Mouse (Mus musculus) limb, embryonic 10.5 days (tissue): ENCODE measurements at regions not wholly inside any gene's neighbourhood (a gene's known extent, or its start where the extent isn't known, plus 50 kb on each side); places are given as distances from the start of the nearest gene placed in this dataset.

Experiments
- DNase-seq: peaks from one replicate; pipeline ENCODE4 v3.0.0-alpha.2; 2017; ENCODE audit warnings: low spot score
- H3K27ac ChIP-seq: fragments of 300-500 bp; sonication (generic); 2 replicates; pipeline ENCODE4 v1.5.1; 2016; ENCODE audit warnings: mild to moderate bottlenecking
- H3K27me3 ChIP-seq: fragments of 300-500 bp; sonication (generic); 2 replicates; pipeline ENCODE4 v1.6.1; 2016; ENCODE audit warnings: low read depth, mild to moderate bottlenecking; ENCODE audit not compliant: poor library complexity, severe bottlenecking
- H3K36me3 ChIP-seq: fragments of 300-500 bp; sonication (generic); 2 replicates; pipeline ENCODE4 v1.6.1; 2016; ENCODE audit warnings: mild to moderate bottlenecking, moderate library complexity
- H3K4me1 ChIP-seq: fragments of 300-500 bp; sonication (generic); 2 replicates; pipeline ENCODE4 v1.6.1; 2016
- H3K4me3 ChIP-seq: fragments of 300-500 bp; sonication (generic); 2 replicates; pipeline ENCODE4 v1.5.1; 2016; ENCODE audit warnings: mild to moderate bottlenecking, moderate library complexity
- H3K9me3 ChIP-seq: fragments of 300-500 bp; sonication (generic); replicated peaks from 2 replicates; pipeline ENCODE4 v1.6.1; 2016; ENCODE audit warnings: mild to moderate bottlenecking
- WGBS: fragments of 180-500 bp; shearing (Covaris S2); methylation state at CpG from one replicate; pipeline ENCODE4 v1.1.7; 2016; 5-methylcytosine and 5-hydroxymethylcytosine counted together

DNA sequence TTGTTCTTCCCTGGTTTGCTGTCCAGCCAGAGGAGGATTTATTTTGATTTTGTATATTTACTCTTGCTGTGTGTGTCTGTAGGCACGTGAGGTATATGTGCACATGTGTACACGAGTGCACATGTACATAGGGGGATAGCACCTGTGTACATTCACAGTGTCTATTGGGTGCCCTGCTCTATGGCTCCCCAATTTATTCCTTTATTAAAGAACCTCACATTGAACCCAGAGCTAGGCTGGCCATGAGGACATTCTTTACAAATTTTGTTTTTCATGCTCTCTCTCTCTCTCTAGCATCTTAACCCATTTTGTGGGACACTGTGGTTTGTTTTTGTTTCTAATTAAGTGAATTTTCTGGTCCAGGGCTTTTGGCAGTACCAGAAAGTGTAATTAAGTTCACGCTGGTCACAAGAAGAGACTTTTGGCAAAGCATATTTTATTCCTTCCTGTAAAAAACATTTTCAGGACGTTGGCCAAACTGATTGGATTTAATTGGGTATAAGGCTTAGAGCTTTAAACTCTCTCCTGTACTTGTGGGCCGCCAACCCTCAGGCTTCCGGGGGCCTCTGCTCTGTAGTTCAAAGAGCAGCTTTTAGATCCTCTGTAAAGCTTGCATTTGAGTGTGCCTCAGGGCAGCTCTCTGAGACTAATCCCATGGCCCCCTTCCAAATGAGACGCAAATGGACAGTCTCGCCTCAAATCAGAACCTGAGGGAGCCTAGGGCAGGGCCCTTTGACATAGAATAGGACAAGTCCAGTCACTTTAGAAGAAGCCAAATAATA is 365.9 kb downstream of the Sox11 start:
- Histone ChIP-seq H3K36me3 (no peaks in the 10 kb centered on the region), H3K9me3 (no peaks in the 10 kb centered on the region), H3K4me1 (peaks cover 29% of the 10 kb centered on the region), H3K27ac (peak overlapping the region; percentile 42; the same call in 1 of the 2 replicates), H3K27me3 (no peaks in the 10 kb centered on the region), H3K4me3 (no peak overlapping the region)
- DNase-seq, result no peak
- 48% methylated on average over 8 of the region's 8 CpGs for WGBS

- Histone ChIP-seq H3K36me3 (no peaks in the 10 kb centered on the region), H3K27ac (0 out of 2 replicates have a peak overlapping the region, but pooled peaks have one; percentile 5), H3K4me1 (peaks cover 30% of the 10 kb centered on the region), H3K9me3 (no peaks in the 10 kb centered on the region), H3K27me3 (no peaks in the 10 kb centered on the region), H3K4me3 (no peak overlapping the region)
- WGBS, result 30% methylated on average over 4 of the region's 4 CpGs
- DNase-seq, result no peak
Measured at GRCm38 (mm10) chr12:26972495-26973113, 369.8 kb downstream of the Sox11 start.

GRCm38 (mm10) chr12:26967018-26967737 is 375.2 kb downstream of the Sox11 start:
- Histone ChIP-seq H3K4me3 (no peak overlapping the region), H3K9me3 (no peaks in the 10 kb centered on the region), H3K36me3 (no peaks in the 10 kb centered on the region), H3K27ac (peak overlapping the region; percentile 30; the same call in 1 of the 2 replicates), H3K4me1 (peaks cover 25% of the 10 kb centered on the region), H3K27me3 (no peaks in the 10 kb centered on the region)
- DNase-seq, result no peak
- 79% methylated on average over 16 of the region's 16 CpGs for WGBS

- H3K36me3 ChIP-seq, result no peaks in the 10 kb centered on the region
- no peaks in the 10 kb centered on the region for H3K27me3 ChIP-seq
- no peak overlapping the region for H3K4me3 ChIP-seq
- H3K27ac ChIP-seq, result no peak overlapping the region; the same call in 1 of the 2 replicates
- DNase-seq, result no peak
- no peaks in the 10 kb centered on the region for H3K9me3 ChIP-seq
- peaks cover 25% of the 10 kb centered on the region for H3K4me1 ChIP-seq
Measured at GRCm38 (mm10) chr12:26963917-26964316, 378.5 kb downstream of the Sox11 start.

GRCm38 (mm10) chr12:26939831-26940230 is 402.5 kb downstream of the Sox11 start:
- no peaks in the 10 kb centered on the region for H3K27me3 ChIP-seq
- no peaks in the 10 kb centered on the region for H3K36me3 ChIP-seq
- no peak for DNase-seq
- no peaks in the 10 kb centered on the region for H3K9me3 ChIP-seq
- no peak overlapping the region for H3K27ac ChIP-seq
- H3K4me1 ChIP-seq, result peaks cover 20% of the 10 kb centered on the region
- WGBS, result 18% methylated on average over 2 of the region's 2 CpGs
- H3K4me3 ChIP-seq, result no peak overlapping the region

- no peaks in the 10 kb centered on the region for H3K27me3 ChIP-seq
- no peak overlapping the region for H3K4me3 ChIP-seq
- no peaks in the 10 kb centered on the region for H3K36me3 ChIP-seq
- no peak for DNase-seq
- whole genome bisulfite sequencing, result 83% methylated on average over 3 of the region's 3 CpGs
- no peak overlapping the region for H3K27ac ChIP-seq
- H3K4me1 ChIP-seq, result peaks cover 20% of the 10 kb centered on the region
- no peaks in the 10 kb centered on the region for H3K9me3 ChIP-seq
Measured at GRCm38 (mm10) chr12:26937836-26938235, 404.5 kb downstream of the Sox11 start.

- no peak for DNase-seq
- Histone ChIP-seq H3K9me3 (no peaks in the 10 kb centered on the region), H3K4me1 (peaks cover 20% of the 10 kb centered on the region), H3K27ac (no peak overlapping the region), H3K27me3 (no peaks in the 10 kb centered on the region), H3K4me3 (no peak overlapping the region), H3K36me3 (no peaks in the 10 kb centered on the region)
- WGBS, result 50% methylated on average over 5 of the region's 5 CpGs
Measured at GRCm38 (mm10) chr12:26936696-26937458, 405.5 kb downstream of the Sox11 start.

- no peak for DNase-seq
- WGBS, result 64% methylated on average over 7 of the region's 7 CpGs
- no peak overlapping the region for H3K27ac ChIP-seq
- no peaks in the 10 kb centered on the region for H3K9me3 ChIP-seq
- H3K36me3 ChIP-seq, result no peaks in the 10 kb centered on the region
- no peak overlapping the region for H3K4me3 ChIP-seq
- no peaks in the 10 kb centered on the region for H3K27me3 ChIP-seq
- H3K4me1 ChIP-seq, result peaks cover 20% of the 10 kb centered on the region
Measured at GRCm38 (mm10) chr12:26930155-26930867, 412.1 kb downstream of the Sox11 start.

- Histone ChIP-seq H3K4me1 (peaks cover 13% of the 10 kb centered on the region), H3K4me3 (no peak overlapping the region), H3K27me3 (no peaks in the 10 kb centered on the region), H3K9me3 (no peaks in the 10 kb centered on the region), H3K27ac (no peak overlapping the region), H3K36me3 (no peaks in the 10 kb centered on the region)
- 93% methylated on average over 1 of the region's 1 CpGs for WGBS
- DNase-seq, result no peak
Measured at GRCm38 (mm10) chr12:26906126-26906525, 436.2 kb downstream of the Sox11 start.

DNA sequence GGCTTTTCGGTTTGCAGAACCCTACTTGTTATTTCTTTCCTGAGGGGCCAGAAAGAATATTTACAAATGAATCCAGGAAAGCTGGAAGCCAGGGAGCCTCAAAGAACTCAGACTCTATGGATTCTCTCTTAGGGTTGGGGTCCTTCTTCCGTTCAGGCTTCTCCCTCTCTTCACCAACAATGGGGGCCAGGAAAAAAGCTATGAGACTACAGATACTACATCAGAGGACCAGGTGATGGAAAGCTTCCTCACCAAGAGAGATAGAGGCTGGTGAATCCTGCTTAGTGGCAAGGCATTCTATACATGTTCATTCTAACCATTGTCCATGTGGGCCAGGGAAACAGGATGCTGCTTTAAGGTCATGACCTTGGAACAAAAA is 434.9 kb downstream of the Cmpk2 start:
- DNase-seq, result no peak
- H3K36me3 ChIP-seq, result no peaks in the 10 kb centered on the region
- H3K27me3 ChIP-seq, result no peaks in the 10 kb centered on the region
- WGBS, result 42% methylated on average over 2 of the region's 2 CpGs
- H3K9me3 ChIP-seq, result no peaks in the 10 kb centered on the region
- H3K27ac ChIP-seq, result no peak overlapping the region
- H3K4me1 ChIP-seq, result peaks cover 13% of the 10 kb centered on the region
- H3K4me3 ChIP-seq, result no peak overlapping the region

GRCm38 (mm10) chr12:26903073-26903893 is 434.3 kb downstream of the Cmpk2 start:
- no peaks in the 10 kb centered on the region for H3K36me3 ChIP-seq
- H3K4me1 ChIP-seq, result peaks cover 13% of the 10 kb centered on the region
- peak; percentile 35 for DNase-seq
- 39% methylated on average over 23 of the region's 23 CpGs for WGBS
- peak overlapping the region; percentile 23 for H3K4me3 ChIP-seq
- no peaks in the 10 kb centered on the region for H3K9me3 ChIP-seq
- H3K27ac ChIP-seq, result peak overlapping the region; percentile 17; the same call in 1 of the 2 replicates
- no peaks in the 10 kb centered on the region for H3K27me3 ChIP-seq
